Mouse (Mus musculus) stomach, embryonic 15.5 days (tissue): Measurements from ENCODE around the gene Rad21l. TPM values are rescaled to one million over a fixed set of nuclear protein-coding genes. Genes with fewer than 3 reads are reported as not detected.

ENCODE experiments used
- ATAC-seq: fragments of 200-750 bp; cut with Nextera tagmentation; 2 replicates; pipeline ENCODE4 v1.8.0; 2017; ENCODE audit warnings: low read depth, moderate number of reproducible peaks, moderate TSS enrichment; ENCODE audit not compliant: insufficient read depth, low FRiP score
- H3K27ac ChIP-seq: fragments of 300-500 bp; sonication (generic); 2 replicates; pipeline ENCODE4 v1.5.1; 2015; ENCODE audit warnings: mild to moderate bottlenecking, inconsistent platforms
- H3K27me3 ChIP-seq: fragments of 300-500 bp; sonication (generic); replicated peaks from 2 replicates; pipeline ENCODE4 v1.6.1; 2015; ENCODE audit warnings: inconsistent platforms
- H3K36me3 ChIP-seq: fragments of 300-500 bp; sonication (generic); 2 replicates; pipeline ENCODE4 v1.6.1; 2015; ENCODE audit warnings: inconsistent platforms
- H3K4me1 ChIP-seq: fragments of 300-500 bp; sonication (generic); 2 replicates; pipeline ENCODE4 v1.6.1; 2015; ENCODE audit warnings: inconsistent platforms
- H3K4me2 ChIP-seq: fragments of 300-500 bp; sonication (generic); 2 replicates; pipeline ENCODE4 v1.6.1; 2015; ENCODE audit warnings: mild to moderate bottlenecking, inconsistent platforms
- H3K4me3 ChIP-seq: fragments of 300-500 bp; sonication (generic); replicated peaks from 2 replicates; pipeline ENCODE4 v1.5.1; 2015; ENCODE audit warnings: inconsistent platforms
- H3K9ac ChIP-seq: fragments of 300-500 bp; sonication (generic); 2 replicates; pipeline ENCODE4 v1.6.1; 2015; ENCODE audit warnings: inconsistent platforms
- H3K9me3 ChIP-seq: fragments of 300-500 bp; sonication (generic); 2 replicates; pipeline ENCODE4 v1.6.1; 2016; ENCODE audit warnings: inconsistent platforms
- WGBS: fragments of 180-500 bp; shearing (Covaris S2); methylation state at CpG from one replicate; pipeline ENCODE4 v1.1.7; 2015; 5-methylcytosine and 5-hydroxymethylcytosine counted together
- polyA plus RNA-seq: library from polyadenylated mRNA; unstranded; fragments of >200 nt; fragmentation: Nextera tagmentation; extraction: Ambion mirVana; gene quantifications from 2 replicates; pipeline ENCODE4 v1.2.1, GENCODE M21; 2015

The Rad21l gene
- polyA plus RNA-seq, 1 experiment from 2014 or later = not detected

GRCm38 (mm10) chr2:151670026-151670967 is 2.0 kb upstream of the Rad21l start:
- Histone ChIP-seq H3K27me3 (0 out of 2 replicates have a peak, but pooled peaks cover 3% of the 10 kb centered on the region), H3K36me3 (no peaks in the 10 kb centered on the region), H3K4me1 (0 out of 2 replicates have a peak, but pooled peaks cover 5% of the 10 kb centered on the region), H3K9me3 (no peaks in the 10 kb centered on the region), H3K9ac (no peak overlapping the region), H3K4me2 (peak overlapping the region; percentile 17; the same call in 1 of the 2 replicates), H3K27ac (no peak overlapping the region), H3K4me3 (no peak overlapping the region)
- peak; percentile 43; the same call in 1 of the 2 replicates for ATAC-seq
- WGBS = 35% methylated on average over 48 of the region's 48 CpGs

GRCm38 (mm10) chr2:151652053-151652452 is 16.3 kb downstream of the Rad21l start:
- Histone ChIP-seq H3K4me3 (no peak overlapping the region), H3K27me3 (no peaks in the 10 kb centered on the region), H3K4me2 (no peak overlapping the region), H3K4me1 (no peaks in the 10 kb centered on the region), H3K9me3 (no peaks in the 10 kb centered on the region), H3K36me3 (no peaks in the 10 kb centered on the region), H3K9ac (no peak overlapping the region), H3K27ac (no peak overlapping the region)
- no peak for ATAC-seq
- 64% methylated on average over 1 of the region's 1 CpGs for WGBS

GRCm38 (mm10) chr2:151636015-151636402 is 32.3 kb downstream of the Rad21l start:
- H3K9ac ChIP-seq = no peak overlapping the region
- no peak overlapping the region for H3K4me2 ChIP-seq
- H3K4me3 ChIP-seq = no peak overlapping the region
- H3K36me3 ChIP-seq = no peaks in the 10 kb centered on the region
- no peak for ATAC-seq
- peaks cover 6% of the 10 kb centered on the region; the same call in 1 of the 2 replicates for H3K27me3 ChIP-seq
- H3K9me3 ChIP-seq = no peaks in the 10 kb centered on the region
- H3K27ac ChIP-seq = no peak overlapping the region
- WGBS = 73% methylated on average over 2 of the region's 2 CpGs
- peaks cover 8% of the 10 kb centered on the region; the same call in 1 of the 2 replicates for H3K4me1 ChIP-seq

GRCm38 (mm10) chr2:151635362-151636014 is 32.8 kb downstream of the Rad21l start:
- Histone ChIP-seq H3K27ac (no peak overlapping the region), H3K36me3 (no peaks in the 10 kb centered on the region), H3K9me3 (no peaks in the 10 kb centered on the region), H3K4me2 (no peak overlapping the region), H3K4me1 (peaks cover 8% of the 10 kb centered on the region; the same call in 1 of the 2 replicates), H3K27me3 (peaks cover 6% of the 10 kb centered on the region; the same call in 1 of the 2 replicates), H3K4me3 (no peak overlapping the region), H3K9ac (no peak overlapping the region)
- WGBS = 50% methylated on average over 9 of the region's 9 CpGs
- no peak for ATAC-seq

GRCm38 (mm10) chr2:151634903-151635302 is 33.4 kb downstream of the Rad21l start:
- no peak overlapping the region for H3K9ac ChIP-seq
- no peaks in the 10 kb centered on the region for H3K9me3 ChIP-seq
- peaks cover 8% of the 10 kb centered on the region; the same call in 1 of the 2 replicates for H3K4me1 ChIP-seq
- no peaks in the 10 kb centered on the region for H3K36me3 ChIP-seq
- no peak overlapping the region for H3K4me2 ChIP-seq
- H3K4me3 ChIP-seq = no peak overlapping the region
- no peak for ATAC-seq
- peaks cover 6% of the 10 kb centered on the region; the same call in 1 of the 2 replicates for H3K27me3 ChIP-seq
- H3K27ac ChIP-seq = no peak overlapping the region
- 31% methylated on average over 2 of the region's 2 CpGs for WGBS

- peaks cover 6% of the 10 kb centered on the region; the same call in 1 of the 2 replicates for H3K27me3 ChIP-seq
- no peaks in the 10 kb centered on the region for H3K9me3 ChIP-seq
- 61% methylated on average over 5 of the region's 5 CpGs for WGBS
- no peak overlapping the region for H3K4me2 ChIP-seq
- no peak overlapping the region for H3K4me3 ChIP-seq
- no peak overlapping the region for H3K27ac ChIP-seq
- ATAC-seq = no peak
- no peak overlapping the region for H3K9ac ChIP-seq
- H3K36me3 ChIP-seq = no peaks in the 10 kb centered on the region
- peaks cover 8% of the 10 kb centered on the region; the same call in 1 of the 2 replicates for H3K4me1 ChIP-seq
Observed at GRCm38 (mm10) chr2:151632982-151633381, 35.4 kb downstream of the Rad21l start.

GRCm38 (mm10) chr2:151632159-151632814 is 36.0 kb downstream of the Rad21l start, which contains the start of gene Snph:
Gene Snph (minus strand): TSS chr2:151632593.
- WGBS = under 1% methylated on average over 45 of the region's 47 CpGs
- H3K27me3 ChIP-seq = peaks cover 6% of the 10 kb centered on the region; the same call in 1 of the 2 replicates
- H3K9ac ChIP-seq = peak within 1 kb of the TSS; percentile 61
- no peaks in the 10 kb centered on the region for H3K9me3 ChIP-seq
- no peaks in the 10 kb centered on the region for H3K36me3 ChIP-seq
- H3K4me3 ChIP-seq = peak within 1 kb of the TSS; percentile 64
- H3K27ac ChIP-seq = no peak within 1 kb of the TSS
- peak within 1 kb of the TSS; percentile 99 for H3K4me2 ChIP-seq
- peaks cover 8% of the 10 kb centered on the region; the same call in 1 of the 2 replicates for H3K4me1 ChIP-seq
- peak; percentile 73; the same call in 1 of the 2 replicates for ATAC-seq

GRCm38 (mm10) chr2:151631406-151632158 is 36.8 kb downstream of the Rad21l start:
- no peak for ATAC-seq
- 5% methylated on average over 22 of the region's 22 CpGs for WGBS
- H3K9me3 ChIP-seq = no peaks in the 10 kb centered on the region
- peak overlapping the region; percentile 61 for H3K9ac ChIP-seq
- H3K4me3 ChIP-seq = peak overlapping the region; percentile 64
- no peaks in the 10 kb centered on the region for H3K36me3 ChIP-seq
- H3K4me2 ChIP-seq = peak overlapping the region; percentile 99
- H3K27me3 ChIP-seq = peaks cover 6% of the 10 kb centered on the region; the same call in 1 of the 2 replicates
- H3K4me1 ChIP-seq = peaks cover 8% of the 10 kb centered on the region; the same call in 1 of the 2 replicates
- H3K27ac ChIP-seq = no peak overlapping the region

GRCm38 (mm10) chr2:151629310-151629709 is 39.0 kb downstream of the Rad21l start:
- Histone ChIP-seq H3K27ac (no peak overlapping the region), H3K36me3 (no peaks in the 10 kb centered on the region), H3K9ac (no peak overlapping the region), H3K27me3 (peaks cover 6% of the 10 kb centered on the region; the same call in 1 of the 2 replicates), H3K4me1 (peaks cover 8% of the 10 kb centered on the region; the same call in 1 of the 2 replicates), H3K4me3 (no peak overlapping the region), H3K9me3 (no peaks in the 10 kb centered on the region), H3K4me2 (no peak overlapping the region)
- 60% methylated on average over 7 of the region's 7 CpGs for WGBS
- ATAC-seq = no peak

GRCm38 (mm10) chr2:151628011-151628410 is 40.3 kb downstream of the Rad21l start:
- WGBS = 78% methylated on average over 3 of the region's 3 CpGs
- Histone ChIP-seq H3K9me3 (no peaks in the 10 kb centered on the region), H3K36me3 (no peaks in the 10 kb centered on the region), H3K27me3 (peaks cover 6% of the 10 kb centered on the region; the same call in 1 of the 2 replicates), H3K4me3 (no peak overlapping the region), H3K4me1 (peaks cover 8% of the 10 kb centered on the region; the same call in 1 of the 2 replicates), H3K27ac (no peak overlapping the region), H3K9ac (no peak overlapping the region), H3K4me2 (no peak overlapping the region)
- ATAC-seq = no peak

GRCm38 (mm10) chr2:151626296-151626695 is 42.0 kb downstream of the Rad21l start:
- H3K9me3 ChIP-seq = no peaks in the 10 kb centered on the region
- no peak for ATAC-seq
- WGBS = 89% methylated on average over 7 of the region's 7 CpGs
- no peak overlapping the region for H3K9ac ChIP-seq
- H3K4me2 ChIP-seq = no peak overlapping the region
- H3K4me1 ChIP-seq = no peaks in the 10 kb centered on the region
- H3K27ac ChIP-seq = no peak overlapping the region
- no peaks in the 10 kb centered on the region for H3K36me3 ChIP-seq
- H3K4me3 ChIP-seq = no peak overlapping the region
- peaks cover 2% of the 10 kb centered on the region; the same call in 1 of the 2 replicates for H3K27me3 ChIP-seq
